Mouse (Mus musculus): ENCODE results near the gene Fntb. TPM values are rescaled to one million over a fixed set of nuclear protein-coding genes. Genes with fewer than 3 reads are reported as not detected.

The Fntb gene
- total and polyA plus RNA-seq, 2 experiments from 2014 or later = 33.2 to 36.2 TPM

DNA sequence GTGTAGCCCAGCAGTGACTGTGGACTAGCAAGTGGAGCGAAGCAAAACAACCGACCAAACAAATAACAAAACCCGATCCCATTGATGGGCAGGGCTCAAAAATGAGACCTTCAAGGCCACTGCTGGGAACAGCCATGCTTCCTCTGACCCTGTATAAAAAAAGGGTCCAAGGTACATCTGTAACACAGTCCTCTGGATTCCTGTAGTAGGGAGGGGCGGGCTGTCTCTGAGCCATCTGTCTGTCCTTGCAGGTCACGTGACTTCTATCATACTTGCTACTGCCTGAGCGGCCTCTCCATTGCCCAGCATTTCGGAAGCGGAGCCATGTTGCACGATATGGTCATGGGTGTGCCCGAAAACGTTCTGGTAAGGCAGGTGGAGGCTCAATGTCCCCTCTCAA lies 150.8 kb downstream of the Fntb start:
- DNase-seq (ENCODE audit: low spot score) (no peak), ATAC-seq (no peak)
- Histone ChIP-seq H3K36me3 (ENCODE audit: insufficient read depth, low read length) (peaks cover 17% of the 10 kb centered on the region; the same call in 1 of the 2 replicates), H3K4me2 (ENCODE audit: low read depth, low read length) (no peak overlapping the region), H3K27ac (no peak overlapping the region), H3K4me3 (ENCODE audit: low read length) (no peak overlapping the region), H3K27me3 (ENCODE audit: insufficient read depth, low read length) (no peaks in the 10 kb centered on the region), H3K9ac (replicated peaks; ENCODE audit: low read length) (no peak overlapping the region), H3K9me3 (ENCODE audit: low read length) (no peaks in the 10 kb centered on the region), H3K4me1 (ENCODE audit: insufficient read depth, low read length) (no peaks in the 10 kb centered on the region)
- 89% methylated on average over 11 of the region's 11 CpGs for WGBS
- TF ChIP-seq CTCF (IDR thresholded peaks at IDR 0.05; ENCODE audit: low read depth) = no peak

DNA sequence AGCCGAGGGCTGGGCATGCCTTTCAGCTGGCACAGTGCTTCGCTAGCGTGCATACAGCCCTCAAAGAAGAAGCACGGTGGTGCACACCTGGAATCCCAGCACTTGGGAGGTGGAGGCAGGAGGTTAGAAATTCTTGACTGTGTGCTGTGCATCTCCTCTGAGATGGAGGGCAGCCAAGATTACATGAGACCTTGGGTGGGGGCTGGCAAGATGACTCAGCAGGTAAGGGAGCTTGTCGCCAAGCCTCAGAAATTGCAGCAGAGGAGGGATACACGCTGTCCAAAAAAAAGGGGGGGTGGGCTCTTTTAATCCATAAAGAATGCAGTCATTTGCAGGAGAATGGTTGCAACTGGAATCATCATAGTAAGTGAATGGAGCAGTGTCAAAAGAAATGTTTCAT lies 152.7 kb downstream of the Fntb start:
- H3K36me3 ChIP-seq (ENCODE audit: insufficient read depth, low read length) = peaks cover 17% of the 10 kb centered on the region; the same call in 1 of the 2 replicates
- H3K4me1 ChIP-seq (ENCODE audit: insufficient read depth, low read length) = no peaks in the 10 kb centered on the region
- DNase-seq (ENCODE audit: low spot score) (no peak), ATAC-seq (no peak)
- H3K27ac ChIP-seq = no peak overlapping the region
- 73% methylated on average over 6 of the region's 6 CpGs for WGBS
- no peak overlapping the region for H3K9ac ChIP-seq (replicated peaks; ENCODE audit: low read length)
- TF ChIP-seq CTCF (IDR thresholded peaks at IDR 0.05; ENCODE audit: low read depth) = no peak
- no peak overlapping the region for H3K4me2 ChIP-seq (ENCODE audit: low read depth, low read length)
- no peak overlapping the region for H3K4me3 ChIP-seq (ENCODE audit: low read length)
- H3K9me3 ChIP-seq (ENCODE audit: low read length) = no peaks in the 10 kb centered on the region
- H3K27me3 ChIP-seq (ENCODE audit: insufficient read depth, low read length) = no peaks in the 10 kb centered on the region

DNA sequence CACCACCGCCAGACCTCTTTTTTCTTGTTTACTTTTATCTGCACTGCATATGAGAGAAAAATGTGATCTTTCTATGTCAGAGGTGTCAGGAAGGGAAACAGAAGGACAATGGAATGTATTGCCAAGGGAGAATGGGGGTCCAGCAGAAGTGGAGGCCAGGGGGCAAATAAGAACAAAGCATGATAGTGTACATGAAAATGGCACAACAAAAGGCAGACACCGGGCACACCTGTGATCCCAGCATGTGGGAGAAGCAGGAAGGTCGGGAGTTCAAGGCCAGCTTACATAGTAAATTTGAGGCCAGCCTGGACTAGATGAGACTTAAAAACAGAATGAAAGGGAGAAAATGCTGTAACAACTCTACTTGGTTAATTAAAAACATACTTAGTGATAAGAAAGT lies 153.5 kb downstream of the Fntb start:
- no peak for TF ChIP-seq CTCF (IDR thresholded peaks at IDR 0.05; ENCODE audit: low read depth)
- H3K9me3 ChIP-seq (ENCODE audit: low read length) = no peaks in the 10 kb centered on the region
- no peaks in the 10 kb centered on the region for H3K27me3 ChIP-seq (ENCODE audit: insufficient read depth, low read length)
- no peak overlapping the region for H3K4me3 ChIP-seq (ENCODE audit: low read length)
- ATAC-seq = no peak
- 51% methylated on average over 3 of the region's 3 CpGs for WGBS
- H3K36me3 ChIP-seq (ENCODE audit: insufficient read depth, low read length) = peaks cover 17% of the 10 kb centered on the region; the same call in 1 of the 2 replicates
- H3K4me2 ChIP-seq (ENCODE audit: low read depth, low read length) = no peak overlapping the region
- no peak overlapping the region for H3K27ac ChIP-seq
- H3K9ac ChIP-seq (replicated peaks; ENCODE audit: low read length) = no peak overlapping the region
- H3K4me1 ChIP-seq (ENCODE audit: insufficient read depth, low read length) = no peaks in the 10 kb centered on the region
- no peak for DNase-seq (ENCODE audit: low spot score)

DNA sequence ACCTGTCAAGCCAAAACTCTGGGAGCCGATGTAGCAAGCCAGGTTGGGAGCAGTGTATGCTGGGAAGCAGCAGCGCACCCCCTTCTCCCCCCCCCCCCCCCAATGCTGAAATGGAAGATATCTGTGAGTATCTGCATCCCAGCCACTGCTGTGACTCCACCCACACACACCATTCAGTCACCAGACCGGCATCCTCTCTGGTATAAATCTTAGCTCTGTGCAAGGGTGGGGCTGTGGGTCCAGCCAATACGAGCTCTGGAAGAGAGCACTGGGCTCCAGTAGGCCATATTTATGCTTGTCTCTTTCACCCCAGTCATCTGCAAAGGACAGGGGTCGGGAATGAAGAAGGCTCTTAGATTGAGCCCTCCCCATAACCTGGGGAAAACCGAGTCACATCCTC lies 155.0 kb downstream of the Fntb start:
- Histone ChIP-seq H3K9ac (replicated peaks; ENCODE audit: low read length) (no peak overlapping the region), H3K27me3 (ENCODE audit: insufficient read depth, low read length) (no peaks in the 10 kb centered on the region), H3K36me3 (ENCODE audit: insufficient read depth, low read length) (peaks cover 14% of the 10 kb centered on the region; the same call in 1 of the 2 replicates), H3K4me2 (ENCODE audit: low read depth, low read length) (no peak overlapping the region), H3K4me1 (ENCODE audit: insufficient read depth, low read length) (no peaks in the 10 kb centered on the region), H3K27ac (no peak overlapping the region), H3K9me3 (ENCODE audit: low read length) (no peaks in the 10 kb centered on the region), H3K4me3 (ENCODE audit: low read length) (no peak overlapping the region)
- WGBS = 83% methylated on average over 6 of the region's 6 CpGs
- DNase-seq (ENCODE audit: low spot score) (no peak), ATAC-seq (no peak)
- TF ChIP-seq CTCF (IDR thresholded peaks at IDR 0.05; ENCODE audit: low read depth) = no peak

DNA sequence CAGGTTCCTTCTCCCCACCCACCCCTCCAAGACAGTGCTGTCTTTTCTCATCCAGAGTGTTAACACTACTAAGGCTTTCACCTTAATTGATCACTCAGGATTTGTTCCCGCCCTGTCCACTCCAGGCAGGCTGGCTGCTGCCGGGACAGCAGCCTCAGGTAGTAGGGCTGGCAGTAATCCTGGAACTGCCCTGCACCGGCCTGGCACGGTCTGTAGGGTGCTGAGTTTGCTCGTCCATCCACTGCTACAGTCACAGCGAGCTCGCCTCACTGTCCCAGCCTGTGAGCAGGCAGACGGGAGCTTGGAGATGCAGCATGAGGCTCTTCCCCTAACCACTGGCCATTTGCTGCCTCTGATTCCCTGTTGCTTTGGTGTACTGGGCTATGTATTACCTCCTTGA lies 155.6 kb downstream of the Fntb start:
- 87% methylated on average over 8 of the region's 8 CpGs for WGBS
- H3K9me3 ChIP-seq (ENCODE audit: low read length) = no peaks in the 10 kb centered on the region
- H3K27ac ChIP-seq = no peak overlapping the region
- H3K36me3 ChIP-seq (ENCODE audit: insufficient read depth, low read length) = peaks cover 14% of the 10 kb centered on the region; the same call in 1 of the 2 replicates
- ATAC-seq = no peak
- H3K9ac ChIP-seq (replicated peaks; ENCODE audit: low read length) = no peak overlapping the region
- no peaks in the 10 kb centered on the region for H3K27me3 ChIP-seq (ENCODE audit: insufficient read depth, low read length)
- H3K4me2 ChIP-seq (ENCODE audit: low read depth, low read length) = no peak overlapping the region
- TF ChIP-seq CTCF (IDR thresholded peaks at IDR 0.05; ENCODE audit: low read depth) = no peak
- H3K4me1 ChIP-seq (ENCODE audit: insufficient read depth, low read length) = no peaks in the 10 kb centered on the region
- DNase-seq (ENCODE audit: low spot score) = no peak
- H3K4me3 ChIP-seq (ENCODE audit: low read length) = no peak overlapping the region

DNA sequence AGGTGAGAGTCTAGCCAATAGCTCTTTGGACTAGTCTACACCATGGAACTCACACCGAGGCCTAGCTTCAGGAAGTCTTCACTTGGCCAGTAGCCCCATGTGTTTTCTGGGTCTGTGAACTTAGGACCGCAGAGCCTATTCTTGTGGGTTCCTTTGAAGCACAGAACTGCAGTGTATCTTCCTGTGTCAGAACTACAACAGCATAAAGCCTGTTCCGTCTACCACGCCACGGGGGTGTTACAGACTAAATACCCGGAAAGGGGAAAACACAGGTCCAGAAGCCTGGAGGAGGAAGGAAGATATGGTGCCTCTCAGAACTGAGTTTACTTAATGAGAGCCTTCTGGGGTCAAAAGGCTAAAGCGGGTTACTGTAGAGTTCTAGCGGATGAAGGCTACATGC lies 157.7 kb downstream of the Fntb start:
- no peak overlapping the region for H3K27ac ChIP-seq
- TF ChIP-seq CTCF (IDR thresholded peaks at IDR 0.05; ENCODE audit: low read depth) = no peak
- H3K4me3 ChIP-seq (ENCODE audit: low read length) = no peak overlapping the region
- H3K4me2 ChIP-seq (ENCODE audit: low read depth, low read length) = no peak overlapping the region
- DNase-seq (ENCODE audit: low spot score) (no peak), ATAC-seq (no peak)
- H3K36me3 ChIP-seq (ENCODE audit: insufficient read depth, low read length) = peaks cover 10% of the 10 kb centered on the region; the same call in 1 of the 2 replicates
- no peaks in the 10 kb centered on the region for H3K9me3 ChIP-seq (ENCODE audit: low read length)
- H3K9ac ChIP-seq (replicated peaks; ENCODE audit: low read length) = no peak overlapping the region
- H3K27me3 ChIP-seq (ENCODE audit: insufficient read depth, low read length) = no peaks in the 10 kb centered on the region
- 95% methylated on average over 8 of the region's 8 CpGs for WGBS
- H3K4me1 ChIP-seq (ENCODE audit: insufficient read depth, low read length) = no peaks in the 10 kb centered on the region

DNA sequence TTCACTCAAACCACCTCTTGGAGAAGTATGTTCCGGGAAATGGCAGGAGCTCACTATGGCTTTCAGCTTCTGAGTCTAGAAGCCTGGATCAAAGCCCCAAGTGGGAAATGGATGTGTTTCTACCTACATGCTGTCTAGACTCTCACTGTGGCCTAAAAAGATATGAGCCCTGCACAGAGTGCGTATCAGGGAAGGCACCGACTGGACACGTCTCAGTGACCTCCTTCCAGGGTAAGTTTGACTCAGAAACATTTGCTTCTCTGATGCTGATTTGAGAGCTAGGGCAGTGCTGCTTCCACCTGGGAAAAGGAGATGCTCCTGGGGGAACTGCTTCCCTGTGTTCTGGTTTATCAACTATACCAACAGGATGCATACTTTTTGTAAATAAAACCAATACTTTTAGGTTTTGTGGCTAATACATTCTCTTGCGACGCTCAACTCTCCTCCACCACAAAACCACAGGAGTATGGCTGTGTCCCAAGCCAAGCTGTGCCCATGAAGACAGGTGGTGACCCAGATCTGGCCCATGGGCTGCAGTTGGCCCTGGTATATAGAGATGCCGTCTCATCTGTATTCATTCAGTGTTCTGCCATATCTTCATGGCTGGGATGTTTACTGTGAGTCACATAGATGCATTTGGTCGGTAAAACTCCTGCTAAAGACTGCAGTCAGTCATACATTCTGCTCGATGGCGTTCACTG lies 159.7 kb downstream of the Fntb start:
- Histone ChIP-seq H3K36me3 (ENCODE audit: insufficient read depth, low read length) (peaks cover 8% of the 10 kb centered on the region; the same call in 1 of the 2 replicates), H3K4me1 (ENCODE audit: insufficient read depth, low read length) (no peaks in the 10 kb centered on the region), H3K27ac (no peak overlapping the region), H3K4me2 (ENCODE audit: low read depth, low read length) (no peak overlapping the region), H3K4me3 (ENCODE audit: low read length) (no peak overlapping the region), H3K27me3 (ENCODE audit: insufficient read depth, low read length) (no peaks in the 10 kb centered on the region), H3K9ac (replicated peaks; ENCODE audit: low read length) (no peak overlapping the region), H3K9me3 (ENCODE audit: low read length) (no peaks in the 10 kb centered on the region)
- TF ChIP-seq CTCF (IDR thresholded peaks at IDR 0.05; ENCODE audit: low read depth) = no peak
- DNase-seq (ENCODE audit: low spot score) = no peak
- WGBS = 88% methylated on average over 10 of the region's 10 CpGs
- no peak for ATAC-seq
